Mouse (Mus musculus) forebrain, embryonic 16.5 days (tissue): ENCODE data around the gene Foxo1. TPM values are rescaled to one million over a fixed set of nuclear protein-coding genes. Genes with fewer than 3 reads are reported as not detected.

Experiments used
- ATAC-seq: fragments of 200-750 bp; cut with Nextera tagmentation; 2 replicates; pipeline ENCODE4 v1.8.0; 2017; ENCODE audit warnings: mild to moderate bottlenecking, moderate library complexity
- H3K27ac ChIP-seq: fragments of 300-500 bp; sonication (generic); 2 replicates; pipeline ENCODE4 v1.5.1; 2014; ENCODE audit warnings: low read length, control low read depth
- H3K27me3 ChIP-seq: fragments of 300-500 bp; sonication (generic); replicated peaks from 2 replicates; pipeline ENCODE4 v1.6.1; 2014; ENCODE audit warnings: low read length; ENCODE audit not compliant: control insufficient read depth, insufficient read depth
- H3K36me3 ChIP-seq: fragments of 300-500 bp; sonication (generic); 2 replicates; pipeline ENCODE4 v1.6.1; 2014; ENCODE audit not compliant: control insufficient read depth, insufficient read depth
- H3K4me1 ChIP-seq: fragments of 300-500 bp; sonication (generic); replicated peaks from 2 replicates; pipeline ENCODE4 v1.6.1; 2014; ENCODE audit warnings: low read length; ENCODE audit not compliant: control insufficient read depth, insufficient read depth
- H3K4me2 ChIP-seq: fragments of 300-500 bp; sonication (generic); 2 replicates; pipeline ENCODE4 v1.6.1; 2014; ENCODE audit warnings: mild to moderate bottlenecking, low read length, control low read depth
- H3K4me3 ChIP-seq: fragments of 300-500 bp; sonication (generic); replicated peaks from 2 replicates; pipeline ENCODE4 v1.5.1; 2014; ENCODE audit warnings: mild to moderate bottlenecking, low read length, control low read depth
- H3K9ac ChIP-seq: fragments of 300-500 bp; sonication (generic); replicated peaks from 2 replicates; pipeline ENCODE4 v1.6.1; 2014; ENCODE audit warnings: low read depth, low read length, control low read depth
- H3K9me3 ChIP-seq: fragments of 300-500 bp; sonication (generic); 2 replicates; pipeline ENCODE4 v1.6.1; 2016; ENCODE audit warnings: low read length; ENCODE audit not compliant: control insufficient read depth
- WGBS: fragments of 180-500 bp; shearing (Covaris S2); extraction: QIAGEN DNeasy Blood & Tissue Kit; methylation state at CpG from one replicate; pipeline ENCODE4 v1.1.7; 2014; 5-methylcytosine and 5-hydroxymethylcytosine counted together
- polyA plus RNA-seq: library from polyadenylated mRNA; unstranded; fragments of >200 nt; fragmentation: Nextera tagmentation; extraction: Ambion mirVana; gene quantifications from 2 replicates; pipeline ENCODE4 v1.2.1, GENCODE M21; 2015

Foxo1 gene
- polyA plus RNA-seq, 1 experiment from 2014 or later = 3.7 TPM

DNA sequence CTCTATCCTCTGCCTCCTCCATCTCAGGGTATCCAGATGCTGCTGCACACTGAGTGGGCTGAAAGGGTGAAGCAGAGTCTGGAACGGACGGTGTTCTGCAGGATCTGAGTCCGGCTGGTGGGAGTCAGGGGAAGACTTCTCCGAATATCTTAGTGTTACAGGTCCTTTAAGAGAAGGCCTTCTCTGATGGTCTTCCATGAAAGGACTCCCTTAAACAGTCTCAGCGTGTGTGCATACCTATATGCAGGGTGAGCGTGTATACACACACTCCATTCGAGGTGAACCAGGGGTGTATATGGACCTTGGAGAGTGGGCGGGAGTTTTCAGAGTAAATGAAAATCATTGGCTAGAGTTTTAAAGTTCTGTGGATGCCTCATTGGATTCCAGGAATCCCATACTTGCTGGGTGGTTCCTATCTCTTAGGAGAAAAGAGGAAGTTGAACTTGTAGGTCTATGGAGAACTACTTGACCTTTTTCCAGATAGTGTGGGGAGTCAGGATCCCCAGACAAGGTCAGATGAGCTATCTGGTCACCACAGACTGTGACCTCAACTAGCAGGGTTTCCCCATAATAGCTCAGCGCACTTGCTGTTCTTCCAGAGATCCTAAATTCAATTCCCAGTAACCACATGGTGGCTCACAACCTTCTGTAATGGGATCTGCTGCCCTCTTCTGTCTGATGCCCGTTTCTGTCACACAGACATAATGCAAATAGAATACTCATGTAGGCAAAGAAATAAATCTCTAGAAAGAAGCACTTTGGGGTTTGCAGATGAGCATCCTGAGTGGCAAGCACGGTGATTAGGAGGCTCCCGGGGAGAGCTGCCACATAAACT is 21.9 kb upstream of the Foxo1 start:
- no peak overlapping the region for H3K4me3 ChIP-seq
- H3K27ac ChIP-seq = no peak overlapping the region
- no peak overlapping the region for H3K4me2 ChIP-seq
- no peaks in the 10 kb centered on the region for H3K36me3 ChIP-seq
- no peak for ATAC-seq
- WGBS = 82% methylated on average over 12 of the region's 12 CpGs
- H3K9me3 ChIP-seq = no peaks in the 10 kb centered on the region
- no peaks in the 10 kb centered on the region for H3K4me1 ChIP-seq
- H3K27me3 ChIP-seq = no peaks in the 10 kb centered on the region
- no peak overlapping the region for H3K9ac ChIP-seq

DNA sequence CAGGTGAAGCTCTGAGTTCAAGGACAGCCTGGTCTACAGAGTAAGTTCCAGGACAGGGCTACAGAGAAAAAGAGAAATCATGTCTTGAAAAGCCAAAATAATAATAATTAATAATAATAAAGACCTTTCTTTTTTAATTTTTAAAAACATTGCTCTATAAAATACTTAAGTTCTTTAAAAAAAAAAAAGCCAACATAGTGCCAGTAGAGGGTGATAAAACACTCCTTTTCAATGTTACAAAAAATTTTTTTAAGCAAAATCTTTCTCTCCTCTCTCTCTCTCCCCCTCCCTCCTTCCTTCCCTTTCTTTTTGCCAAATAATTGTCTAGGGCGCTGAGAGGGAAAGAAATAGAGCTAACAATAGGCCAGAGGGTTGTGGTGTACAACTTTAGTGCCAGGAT is 17.0 kb upstream of the Foxo1 start:
- 15% methylated on average over 1 of the region's 1 CpGs for WGBS
- H3K4me2 ChIP-seq = no peak overlapping the region
- no peaks in the 10 kb centered on the region for H3K9me3 ChIP-seq
- no peak overlapping the region for H3K4me3 ChIP-seq
- H3K27ac ChIP-seq = no peak overlapping the region
- H3K4me1 ChIP-seq = no peaks in the 10 kb centered on the region
- H3K27me3 ChIP-seq = no peaks in the 10 kb centered on the region
- no peaks in the 10 kb centered on the region for H3K36me3 ChIP-seq
- no peak for ATAC-seq
- no peak overlapping the region for H3K9ac ChIP-seq

DNA sequence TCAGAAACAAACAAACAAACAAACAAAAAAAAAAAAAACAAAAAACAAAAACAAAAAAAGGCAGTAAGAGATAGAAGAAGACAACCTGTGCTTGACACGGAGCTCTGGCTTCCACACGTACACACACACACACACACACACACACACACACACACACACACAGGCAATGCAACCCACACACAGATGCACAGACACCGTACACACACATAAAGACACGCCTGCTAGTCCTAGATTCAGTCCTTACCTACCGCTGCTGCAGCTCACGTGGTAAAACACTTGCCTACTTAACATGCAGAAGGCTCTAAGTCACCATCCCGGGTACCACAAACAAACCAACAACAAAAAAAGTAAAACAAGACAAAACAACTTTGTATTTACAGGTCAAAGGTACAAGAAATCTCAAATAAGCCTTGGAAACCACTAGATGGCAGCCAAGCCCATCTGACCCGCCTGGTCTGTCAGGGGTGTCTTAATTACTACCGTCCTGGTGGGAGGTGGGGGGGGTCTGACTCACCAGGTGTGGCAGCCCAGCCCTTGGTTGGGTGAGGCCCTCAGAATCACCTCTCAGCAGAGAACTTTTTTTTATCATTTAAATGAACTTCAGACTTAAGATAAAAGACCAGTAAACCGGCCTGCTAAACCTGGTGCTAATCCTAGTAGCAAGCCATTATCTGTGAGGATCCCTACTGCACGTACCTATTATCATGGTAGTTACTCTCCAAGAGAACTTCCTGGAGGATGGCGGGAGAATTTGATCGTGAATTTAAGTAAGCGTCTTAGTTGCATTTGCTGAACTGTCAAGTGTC is 14.3 kb upstream of the Foxo1 start:
- 22% methylated on average over 14 of the region's 14 CpGs for WGBS

GRCm38 (mm10) chr3:52254496-52254895 is 13.6 kb upstream of the Foxo1 start:
- ATAC-seq = no peak

More for the DNA sequence above, 14.3 kb upstream of the Foxo1 start:
- H3K27ac ChIP-seq = no peak overlapping the region
- no peak overlapping the region for H3K9ac ChIP-seq
- no peak for ATAC-seq
- H3K4me3 ChIP-seq = no peak overlapping the region
- H3K27me3 ChIP-seq = no peaks in the 10 kb centered on the region
- H3K4me2 ChIP-seq = no peak overlapping the region
- no peaks in the 10 kb centered on the region for H3K9me3 ChIP-seq
- peaks cover 10% of the 10 kb centered on the region for H3K4me1 ChIP-seq
- H3K36me3 ChIP-seq = no peaks in the 10 kb centered on the region

GRCm38 (mm10) chr3:52257782-52258441 is 10.2 kb upstream of the Foxo1 start:
- no peak overlapping the region for H3K27ac ChIP-seq
- peak overlapping the region; percentile 54 for H3K4me2 ChIP-seq
- H3K27me3 ChIP-seq = 0 out of 2 replicates have a peak, but pooled peaks cover 2% of the 10 kb centered on the region
- no peaks in the 10 kb centered on the region for H3K9me3 ChIP-seq
- H3K9ac ChIP-seq = peak overlapping the region; percentile 24; the same call in 1 of the 2 replicates
- WGBS = 12% methylated on average over 18 of the region's 18 CpGs
- peak; percentile 80 for ATAC-seq
- peaks cover 16% of the 10 kb centered on the region for H3K4me1 ChIP-seq
- peak overlapping the region; percentile 23 for H3K4me3 ChIP-seq
- H3K36me3 ChIP-seq = no peaks in the 10 kb centered on the region

More at GRCm38 (mm10) chr3:52254496-52254895, 13.6 kb upstream of the Foxo1 start:
- Histone ChIP-seq H3K36me3 (no peaks in the 10 kb centered on the region), H3K27me3 (no peaks in the 10 kb centered on the region), H3K27ac (no peak overlapping the region), H3K9ac (no peak overlapping the region), H3K4me2 (no peak overlapping the region), H3K4me3 (no peak overlapping the region), H3K4me1 (peaks cover 12% of the 10 kb centered on the region), H3K9me3 (no peaks in the 10 kb centered on the region)
- 2% methylated on average over 2 of the region's 2 CpGs for WGBS

GRCm38 (mm10) chr3:52258532-52258931 is 9.6 kb upstream of the Foxo1 start:
- Histone ChIP-seq H3K4me3 (no peak overlapping the region), H3K27ac (no peak overlapping the region), H3K4me1 (peaks cover 17% of the 10 kb centered on the region), H3K4me2 (no peak overlapping the region), H3K9me3 (no peaks in the 10 kb centered on the region), H3K9ac (no peak overlapping the region), H3K27me3 (0 out of 2 replicates have a peak, but pooled peaks cover 2% of the 10 kb centered on the region), H3K36me3 (no peaks in the 10 kb centered on the region)
- WGBS = 14% methylated on average over 3 of the region's 3 CpGs
- no peak for ATAC-seq

DNA sequence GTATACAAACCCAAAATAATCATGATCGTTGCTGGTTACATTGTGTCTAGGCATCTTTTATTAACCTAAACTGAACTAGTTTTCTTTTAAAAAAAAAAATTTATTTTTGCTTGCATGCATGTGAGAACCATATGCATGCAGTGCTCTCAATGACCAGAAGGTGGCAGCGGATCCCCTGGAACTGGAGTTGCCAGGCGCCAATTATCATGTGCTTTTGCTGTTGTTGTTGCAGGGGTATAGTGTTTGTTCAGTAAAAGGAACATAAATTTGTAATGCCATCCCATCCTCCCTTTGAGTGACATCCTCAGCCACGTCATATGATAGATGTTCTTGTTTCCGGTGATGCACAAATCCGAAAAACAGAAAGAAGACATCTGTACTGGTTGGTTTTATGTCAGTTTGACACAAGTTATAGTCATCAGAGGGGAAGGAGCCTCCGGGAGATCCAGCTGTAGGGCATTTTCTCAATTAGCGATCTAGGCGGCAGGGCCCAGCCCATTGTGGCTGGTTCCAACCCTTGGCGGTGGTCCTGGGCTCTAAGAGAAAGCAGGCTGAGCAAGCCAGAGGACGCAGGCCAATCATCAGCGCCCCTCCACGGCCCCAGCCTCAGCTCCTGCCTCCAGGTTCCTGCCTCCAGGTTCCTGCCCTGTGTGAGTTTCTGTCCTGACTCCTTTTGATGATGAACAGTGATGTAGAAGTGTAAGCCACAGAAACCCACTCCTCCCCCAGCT is 5.5 kb upstream of the Foxo1 start:
- Histone ChIP-seq H3K27me3 (peaks cover 18% of the 10 kb centered on the region), H3K27ac (no peak overlapping the region), H3K4me1 (peaks cover 32% of the 10 kb centered on the region), H3K4me3 (no peak overlapping the region), H3K36me3 (no peaks in the 10 kb centered on the region), H3K9ac (no peak overlapping the region), H3K4me2 (no peak overlapping the region), H3K9me3 (no peaks in the 10 kb centered on the region)
- WGBS = 32% methylated on average over 13 of the region's 13 CpGs
- peak; percentile 31 for ATAC-seq

DNA sequence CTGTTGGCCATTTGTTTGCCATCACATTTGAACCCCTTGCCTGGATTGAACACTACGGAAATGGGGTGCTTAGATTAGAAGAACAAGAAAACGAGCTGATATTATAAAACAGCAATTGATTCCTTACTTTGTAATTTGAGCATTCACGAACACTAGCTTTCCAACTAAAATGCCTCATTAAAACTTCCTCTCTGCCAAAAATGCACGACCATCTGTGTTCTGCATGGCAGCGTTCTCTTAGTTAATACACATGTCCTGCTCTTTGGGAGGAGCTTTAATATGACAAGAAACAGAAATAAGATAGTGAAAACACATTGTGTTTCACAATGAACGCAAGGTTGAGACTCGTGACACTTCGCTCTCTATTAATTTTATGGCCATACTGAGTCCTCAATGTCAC is 3.8 kb upstream of the Foxo1 start:
- Histone ChIP-seq H3K9me3 (no peaks in the 10 kb centered on the region), H3K36me3 (no peaks in the 10 kb centered on the region), H3K27me3 (peaks cover 21% of the 10 kb centered on the region), H3K4me2 (no peak overlapping the region), H3K4me3 (no peak overlapping the region), H3K27ac (peak overlapping the region; percentile 46), H3K4me1 (peaks cover 30% of the 10 kb centered on the region), H3K9ac (no peak overlapping the region)
- 46% methylated on average over 8 of the region's 8 CpGs for WGBS
- ATAC-seq = no peak
